Mouse (Mus musculus) heart, postnatal 0 days (tissue): ENCODE measurements around the gene Ccnf. TPM values are rescaled to one million over a fixed set of nuclear protein-coding genes. Genes with fewer than 3 reads are reported as not detected.

Experiments used
- ATAC-seq: fragments of 200-750 bp; cut with Nextera tagmentation; 2 replicates; pipeline ENCODE4 v1.8.0; 2017; ENCODE audit warnings: low read depth, moderate number of reproducible peaks, moderate library complexity; ENCODE audit not compliant: insufficient read depth
- DNase-seq: peaks from one replicate; pipeline ENCODE4 v3.0.0-alpha.2; 2016; ENCODE audit warnings: low spot score
- H3K27ac ChIP-seq: fragments of 300-500 bp; sonication (generic); 2 replicates; pipeline ENCODE4 v1.5.1; 2014; ENCODE audit warnings: low read depth, mild to moderate bottlenecking
- H3K27me3 ChIP-seq: fragments of 300-500 bp; sonication (generic); 2 replicates; pipeline ENCODE4 v1.6.1; 2014; ENCODE audit warnings: low read length, mixed read lengths; ENCODE audit not compliant: control insufficient read depth, insufficient read depth
- H3K36me3 ChIP-seq: fragments of 300-500 bp; sonication (generic); replicated peaks from 2 replicates; pipeline ENCODE4 v1.6.1; 2014; ENCODE audit warnings: low read length, mixed read lengths; ENCODE audit not compliant: control insufficient read depth, insufficient read depth
- H3K4me1 ChIP-seq: fragments of 300-500 bp; sonication (generic); 2 replicates; pipeline ENCODE4 v1.6.1; 2014; ENCODE audit warnings: antibody characterized with exemption; ENCODE audit not compliant: control insufficient read depth, insufficient read depth
- H3K4me2 ChIP-seq: fragments of 300-500 bp; sonication (generic); 2 replicates; pipeline ENCODE4 v1.6.1; 2014; ENCODE audit warnings: low read depth, mild to moderate bottlenecking, low read length, moderate library complexity
- H3K4me3 ChIP-seq: fragments of 300-500 bp; sonication (generic); 2 replicates; pipeline ENCODE4 v1.5.1; 2014; ENCODE audit warnings: low read depth, low read length
- H3K9ac ChIP-seq: fragments of 300-500 bp; sonication (generic); replicated peaks from 2 replicates; pipeline ENCODE4 v1.6.1; 2014; ENCODE audit warnings: low read depth, low read length, mixed read lengths
- H3K9me3 ChIP-seq: fragments of 300-500 bp; sonication (generic); replicated peaks from 2 replicates; pipeline ENCODE4 v1.6.1; 2016; ENCODE audit warnings: low read length; ENCODE audit not compliant: control insufficient read depth
- CTCF ChIP-seq: IDR thresholded peaks from 2 replicates; pipeline ENCODE4 v1.5.1; 2016; ENCODE audit warnings: antibody characterized with exemption, control low read depth, low read depth
- EP300 ChIP-seq: IDR thresholded peaks from 2 replicates; pipeline ENCODE4 v1.6.1; 2016; ENCODE audit warnings: antibody characterized with exemption, low read depth
- WGBS: fragments of 180-500 bp; shearing (Covaris S2); extraction: QIAGEN DNeasy Blood & Tissue Kit; methylation state at CpG from one replicate; pipeline ENCODE4 v1.1.7; 2014; 5-methylcytosine and 5-hydroxymethylcytosine counted together
- polyA plus RNA-seq: library from polyadenylated mRNA; unstranded; fragments of >200 nt; fragmentation: Nextera tagmentation; extraction: Ambion mirVana; gene quantifications from 2 replicates; pipeline ENCODE4 v1.2.1, GENCODE M21; 2015
- total RNA-seq: library from RNA; depleted of rRNA; stranded (reverse); fragments of >200 nt; gene quantifications from 2 replicates; pipeline ENCODE4 v1.2.3, GENCODE M21; 2014; ENCODE audit warnings: low replicate concordance

Ccnf gene
- total and polyA plus RNA-seq, 2 experiments from 2014 or later: 7.2 to 12.4 TPM

DNA sequence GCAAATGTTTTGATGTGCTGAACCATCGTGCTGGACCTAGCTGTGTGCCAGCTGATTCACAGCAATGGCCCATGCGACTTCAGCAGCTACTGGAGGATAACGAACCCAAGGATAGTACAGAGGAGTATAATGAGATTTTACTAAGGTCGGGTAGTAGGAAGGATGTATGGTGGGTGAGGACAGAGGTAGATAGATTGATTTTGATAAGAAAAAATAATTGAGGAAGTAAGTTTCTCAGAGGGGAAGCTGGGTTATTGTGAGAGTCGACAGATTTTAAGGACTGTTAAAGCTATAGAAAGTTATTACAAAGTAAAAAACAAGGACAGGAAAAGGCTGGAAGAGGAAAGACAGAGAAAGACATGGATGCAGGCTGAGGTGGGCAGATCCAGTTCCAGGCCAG, 8.4 kb upstream of the Ccnf start:
- Histone ChIP-seq H3K4me1 (no peaks in the 10 kb centered on the region), H3K4me3 (no peak overlapping the region), H3K27ac (no peak overlapping the region), H3K4me2 (no peak overlapping the region), H3K9me3 (no peaks in the 10 kb centered on the region), H3K27me3 (no peaks in the 10 kb centered on the region), H3K36me3 (no peaks in the 10 kb centered on the region), H3K9ac (no peak overlapping the region)
- TF ChIP-seq EP300 (no peak), CTCF (no peak)
- ATAC-seq (no peak), DNase-seq (no peak)
- 57% methylated on average over 5 of the region's 5 CpGs for WGBS

DNA sequence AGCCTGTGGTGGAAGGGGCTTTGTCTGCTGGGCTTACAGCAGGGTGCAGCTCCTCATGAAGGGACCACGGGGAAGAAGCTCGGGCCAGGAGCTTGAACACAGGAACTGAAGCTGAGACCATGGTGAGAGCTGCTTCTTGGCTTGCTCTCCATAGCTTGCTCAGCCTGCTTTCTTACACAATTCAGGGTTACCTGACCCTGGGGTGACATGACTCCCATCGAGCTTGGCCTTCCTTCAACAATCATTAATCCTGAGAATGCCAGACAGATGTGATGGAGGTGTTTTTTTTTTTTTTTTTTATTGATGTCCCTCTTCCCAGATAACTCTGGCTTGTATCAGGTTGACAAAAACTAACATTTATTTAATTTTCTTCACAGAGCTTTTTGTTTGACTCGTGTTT, 7.7 kb upstream of the Ccnf start:
- no peak overlapping the region for H3K27ac ChIP-seq
- 67% methylated on average over 4 of the region's 4 CpGs for WGBS
- H3K9ac ChIP-seq: no peak overlapping the region
- DNase-seq: no peak
- H3K36me3 ChIP-seq: no peaks in the 10 kb centered on the region
- no peak overlapping the region for H3K4me2 ChIP-seq
- no peaks in the 10 kb centered on the region for H3K27me3 ChIP-seq
- no peaks in the 10 kb centered on the region for H3K4me1 ChIP-seq
- H3K4me3 ChIP-seq: no peak overlapping the region
- no peak for ATAC-seq
- H3K9me3 ChIP-seq: no peaks in the 10 kb centered on the region
- TF ChIP-seq EP300 (no peak), CTCF (no peak)

DNA sequence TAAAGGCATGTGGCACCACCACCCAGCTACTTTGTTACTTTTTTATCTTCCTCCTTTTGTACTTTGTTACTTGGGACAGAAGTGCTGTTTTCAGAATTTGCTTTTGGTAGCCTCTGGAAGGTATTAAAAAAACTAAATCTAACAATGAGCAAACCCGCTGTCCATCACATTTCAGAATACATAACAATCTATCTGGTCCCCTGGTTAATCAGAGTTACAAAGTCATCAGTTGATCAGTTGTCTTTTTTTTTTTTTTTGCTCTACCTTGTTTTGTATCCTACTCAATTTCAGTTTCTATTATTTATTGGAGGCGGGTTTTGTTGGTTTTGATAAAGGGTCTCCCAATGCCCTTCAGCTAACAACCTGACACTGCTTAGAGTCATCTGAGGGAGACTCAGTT, 1.0 kb upstream of the Ccnf start:
- no peak overlapping the region for H3K4me2 ChIP-seq
- no peak for DNase-seq
- no peak for ATAC-seq
- peaks cover 11% of the 10 kb centered on the region for H3K4me1 ChIP-seq
- H3K27me3 ChIP-seq: no peaks in the 10 kb centered on the region
- TF ChIP-seq CTCF (no peak), EP300 (no peak)
- H3K9ac ChIP-seq: no peak overlapping the region
- 92% methylated on average over 2 of the region's 2 CpGs for WGBS
- no peak overlapping the region for H3K4me3 ChIP-seq
- H3K36me3 ChIP-seq: peaks cover 10% of the 10 kb centered on the region
- no peaks in the 10 kb centered on the region for H3K9me3 ChIP-seq
- no peak overlapping the region for H3K27ac ChIP-seq

DNA sequence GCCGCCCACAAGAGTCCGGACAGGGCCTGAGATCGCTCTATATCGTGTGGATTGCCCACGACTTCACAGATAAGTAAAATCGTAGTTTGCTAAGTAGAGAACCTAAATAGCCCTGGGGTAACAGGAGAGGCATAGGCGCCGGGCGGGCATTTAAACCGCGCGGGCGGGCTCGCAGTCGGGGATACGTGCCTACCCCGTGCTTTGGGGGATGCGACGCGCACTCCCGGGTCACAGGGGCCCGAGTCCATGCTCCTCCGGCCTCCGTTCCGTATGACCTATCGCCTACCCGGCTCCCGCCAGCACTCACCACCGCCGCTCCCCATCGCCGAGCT, 330 bp downstream of the Ccnf start:
- under 1% methylated on average over 32 of the region's 32 CpGs for WGBS
- no peak for TF ChIP-seq CTCF
- TF ChIP-seq EP300: no peak
- H3K4me1 ChIP-seq: peaks cover 11% of the 10 kb centered on the region
- DNase-seq (no peak), ATAC-seq (no peak)
- H3K4me3 ChIP-seq: peak overlapping the region; percentile 88
- peak overlapping the region; percentile 50; the same call in 1 of the 2 replicates for H3K27ac ChIP-seq
- H3K4me2 ChIP-seq: peak overlapping the region; percentile 96
- H3K9ac ChIP-seq: peak overlapping the region; percentile 76
- H3K27me3 ChIP-seq: no peaks in the 10 kb centered on the region
- peaks cover 20% of the 10 kb centered on the region for H3K36me3 ChIP-seq
- H3K9me3 ChIP-seq: no peaks in the 10 kb centered on the region

DNA sequence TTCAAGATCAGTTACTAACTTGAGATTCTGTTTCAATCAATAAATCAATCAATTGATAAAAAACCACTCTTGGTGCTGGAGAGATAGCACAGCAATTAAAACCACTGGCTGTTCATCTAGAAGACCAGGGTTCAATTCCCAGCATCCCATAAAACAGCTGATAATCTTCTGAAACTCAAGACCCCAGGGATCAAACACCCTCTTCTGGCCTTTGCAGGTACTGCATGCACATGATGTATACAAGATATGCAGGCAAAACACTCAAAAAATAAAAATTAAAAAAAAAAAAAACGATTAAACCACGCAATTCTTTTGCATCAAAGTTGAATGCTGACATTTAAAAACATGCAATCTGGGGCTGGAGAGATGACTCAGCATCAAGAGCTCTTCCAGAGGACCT, 2.6 kb downstream of the Ccnf start:
- TF ChIP-seq CTCF (no peak), EP300 (no peak)
- Histone ChIP-seq H3K4me1 (peaks cover 11% of the 10 kb centered on the region), H3K36me3 (peaks cover 38% of the 10 kb centered on the region), H3K4me3 (no peak overlapping the region), H3K4me2 (no peak overlapping the region), H3K9me3 (0 out of 2 replicates have a peak, but pooled peaks cover 8% of the 10 kb centered on the region), H3K9ac (no peak overlapping the region), H3K27ac (no peak overlapping the region), H3K27me3 (no peaks in the 10 kb centered on the region)
- DNase-seq (no peak), ATAC-seq (no peak)
- 98% methylated on average over 2 of the region's 2 CpGs for WGBS

DNA sequence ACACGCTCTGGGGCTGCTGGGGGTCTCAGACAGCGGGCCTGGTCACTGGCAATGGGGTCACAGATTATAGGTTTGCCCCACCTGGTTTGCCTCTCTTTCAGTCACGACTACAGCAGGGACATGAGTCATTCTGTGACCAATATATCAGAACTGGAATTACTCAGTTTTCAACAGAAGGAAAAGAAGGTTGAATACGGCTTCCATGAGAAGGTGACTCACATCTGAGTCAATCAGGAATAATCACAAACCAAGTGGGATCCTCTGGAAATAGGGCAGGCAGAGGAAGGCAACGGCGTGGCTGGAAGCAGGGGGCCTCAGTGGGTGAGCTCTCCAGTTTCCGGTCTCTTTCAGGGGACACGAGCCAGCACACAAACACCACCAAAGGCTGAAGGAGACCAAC, 7.2 kb downstream of the Ccnf start:
- H3K36me3 ChIP-seq: peaks cover 81% of the 10 kb centered on the region
- 98% methylated on average over 8 of the region's 8 CpGs for WGBS

More for the DNA sequence above, 7.2 kb downstream of the Ccnf start:
- no peak for DNase-seq
- TF ChIP-seq EP300: no peak
- TF ChIP-seq CTCF: no peak
- Histone ChIP-seq H3K27ac (no peak overlapping the region), H3K9ac (no peak overlapping the region), H3K4me1 (no peaks in the 10 kb centered on the region), H3K4me3 (no peak overlapping the region), H3K27me3 (no peaks in the 10 kb centered on the region), H3K9me3 (0 out of 2 replicates have a peak, but pooled peaks cover 9% of the 10 kb centered on the region), H3K4me2 (no peak overlapping the region)
- ATAC-seq: no peak
